Mouse (Mus musculus): ENCODE measurements around the gene Spem1. TPM values are rescaled to one million over a fixed set of nuclear protein-coding genes. Genes with fewer than 3 reads are reported as not detected.

Spem1 gene
- polyA plus RNA-seq, 1 experiment from 2014 or later = 0.65 TPM

GRCm38 (mm10) chr11:69776488-69776887, 45.5 kb downstream of the Spem1 start:
- Histone ChIP-seq H3K9ac (no peak overlapping the region), H3K9me3 (no peaks in the 10 kb centered on the region), H3K4me3 (no peak overlapping the region), H3K27me3 (replicated peaks) (no peaks in the 10 kb centered on the region), H3K27ac (no peak overlapping the region), H3K4me1 (no peaks in the 10 kb centered on the region), H3K4me2 (no peak overlapping the region), H3K36me3 (replicated peaks) (peaks cover 6% of the 10 kb centered on the region; the same call in 1 of the 2 replicates)
- ATAC-seq (replicated peaks) = 0 out of 2 replicates have a peak, but pooled peaks have one; percentile 39
- 87% methylated on average over 20 of the region's 20 CpGs for WGBS

GRCm38 (mm10) chr11:69775716-69776115, 46.3 kb downstream of the Spem1 start:
- Histone ChIP-seq H3K4me3 (no peak overlapping the region), H3K9ac (no peak overlapping the region), H3K27me3 (replicated peaks) (no peaks in the 10 kb centered on the region), H3K4me2 (no peak overlapping the region), H3K4me1 (no peaks in the 10 kb centered on the region), H3K36me3 (replicated peaks) (peaks cover 6% of the 10 kb centered on the region; the same call in 1 of the 2 replicates), H3K9me3 (no peaks in the 10 kb centered on the region), H3K27ac (no peak overlapping the region)
- 63% methylated on average over 10 of the region's 10 CpGs for WGBS
- ATAC-seq (replicated peaks) = no peak

GRCm38 (mm10) chr11:69774961-69775360, 47.0 kb downstream of the Spem1 start:
- Histone ChIP-seq H3K4me3 (no peak overlapping the region), H3K27ac (no peak overlapping the region), H3K9me3 (no peaks in the 10 kb centered on the region), H3K4me2 (no peak overlapping the region), H3K4me1 (no peaks in the 10 kb centered on the region), H3K27me3 (replicated peaks) (no peaks in the 10 kb centered on the region), H3K36me3 (replicated peaks) (peaks cover 6% of the 10 kb centered on the region; the same call in 1 of the 2 replicates), H3K9ac (no peak overlapping the region)
- no peak for ATAC-seq (replicated peaks)
- 46% methylated on average over 5 of the region's 5 CpGs for WGBS

Other genes starting within 250 kb of the Spem1 start
- gene Wrap53, start 241.9 kb downstream of the Spem1 start, polyA plus RNA-seq (2015; fragmentation: Nextera tagmentation; extraction: Ambion mirVana) = 21.4 and 23.2 TPM in 2 replicates
- gene Trp53, start 241.8 kb downstream of the Spem1 start, polyA plus RNA-seq (2015; fragmentation: Nextera tagmentation; extraction: Ambion mirVana) = 60.4 and 70.1 TPM in 2 replicates
- gene Atp1b2, start 216.2 kb downstream of the Spem1 start, polyA plus RNA-seq (2015; fragmentation: Nextera tagmentation; extraction: Ambion mirVana) = 60.0 and 60.9 TPM in 2 replicates
- gene Shbg, start 204.3 kb downstream of the Spem1 start, polyA plus RNA-seq (2015; fragmentation: Nextera tagmentation; extraction: Ambion mirVana) = not detected in 2 replicates
- 23.5 and 24.9 TPM in 2 replicates for gene Sat2, start 200.2 kb downstream of the Spem1 start, polyA plus RNA-seq (2015; fragmentation: Nextera tagmentation; extraction: Ambion mirVana)
- gene Fxr2, start 189.2 kb downstream of the Spem1 start, polyA plus RNA-seq (2015; fragmentation: Nextera tagmentation; extraction: Ambion mirVana) = 40.6 and 47.0 TPM in 2 replicates
- gene Sox15, start 166.9 kb downstream of the Spem1 start, polyA plus RNA-seq (2015; fragmentation: Nextera tagmentation; extraction: Ambion mirVana) = 0.20 TPM in 1 of 2 replicates, not detected in the other
- gene Mpdu1, start 159.5 kb downstream of the Spem1 start, polyA plus RNA-seq (2015; fragmentation: Nextera tagmentation; extraction: Ambion mirVana) = 99.9 and 108 TPM in 2 replicates
- 9.4 and 10.4 TPM in 2 replicates for gene Cd68, start 156.0 kb downstream of the Spem1 start, polyA plus RNA-seq (2015; fragmentation: Nextera tagmentation; extraction: Ambion mirVana)
- 460 and 473 TPM in 2 replicates for gene Eif4a1, start 149.8 kb downstream of the Spem1 start, polyA plus RNA-seq (2015; fragmentation: Nextera tagmentation; extraction: Ambion mirVana)
- 116 and 122 TPM in 2 replicates for gene Senp3, start 140.1 kb downstream of the Spem1 start, polyA plus RNA-seq (2015; fragmentation: Nextera tagmentation; extraction: Ambion mirVana)
- gene Tnfsf13, start 136.4 kb downstream of the Spem1 start, polyA plus RNA-seq (2015; fragmentation: Nextera tagmentation; extraction: Ambion mirVana) = 0.37 and 0.68 TPM in 2 replicates
- gene Tnfsf12, start 126.3 kb downstream of the Spem1 start, polyA plus RNA-seq (2015; fragmentation: Nextera tagmentation; extraction: Ambion mirVana) = 2.0 and 2.4 TPM in 2 replicates
- 1.2 and 1.8 TPM in 2 replicates for gene Tnfsfm13, start 126.1 kb downstream of the Spem1 start, polyA plus RNA-seq (2015; fragmentation: Nextera tagmentation; extraction: Ambion mirVana)
- 15.9 and 17.4 TPM in 2 replicates for gene Polr2a, start 63.5 kb downstream of the Spem1 start, polyA plus RNA-seq (2015; fragmentation: Nextera tagmentation; extraction: Ambion mirVana)
- gene Slc35g3, start 60.2 kb downstream of the Spem1 start, polyA plus RNA-seq (2015; fragmentation: Nextera tagmentation; extraction: Ambion mirVana) = 0.17 and 0.26 TPM in 2 replicates
- 4.1 and 4.3 TPM in 2 replicates for gene Zbtb4, start 56.3 kb downstream of the Spem1 start, polyA plus RNA-seq (2015; fragmentation: Nextera tagmentation; extraction: Ambion mirVana)
- 0.98 and 1.2 TPM in 2 replicates for gene Chrnb1, start 26.2 kb downstream of the Spem1 start, polyA plus RNA-seq (2015; fragmentation: Nextera tagmentation; extraction: Ambion mirVana)
- gene Fgf11, start 20.3 kb downstream of the Spem1 start, polyA plus RNA-seq (2015; fragmentation: Nextera tagmentation; extraction: Ambion mirVana) = 3.7 and 4.5 TPM in 2 replicates
- 0.74 and 0.86 TPM in 2 replicates for gene Tmem102, start 16.6 kb downstream of the Spem1 start, polyA plus RNA-seq (2015; fragmentation: Nextera tagmentation; extraction: Ambion mirVana)
- not detected in 2 replicates for gene Gm39566, start 6.9 kb downstream of the Spem1 start, polyA plus RNA-seq (2015; fragmentation: Nextera tagmentation; extraction: Ambion mirVana)
- gene Spem2, start 3.7 kb downstream of the Spem1 start, polyA plus RNA-seq (2015; fragmentation: Nextera tagmentation; extraction: Ambion mirVana) = not detected in 2 replicates
- 24.0 and 24.2 TPM in 2 replicates for gene Nlgn2, start 15.6 kb upstream of the Spem1 start, polyA plus RNA-seq (2015; fragmentation: Nextera tagmentation; extraction: Ambion mirVana)
- gene Tmem256, start 16.3 kb upstream of the Spem1 start, polyA plus RNA-seq (2015; fragmentation: Nextera tagmentation; extraction: Ambion mirVana) = 318 and 320 TPM in 2 replicates
- 52.3 and 53.5 TPM in 2 replicates for gene Plscr3, start 24.2 kb upstream of the Spem1 start, polyA plus RNA-seq (2015; fragmentation: Nextera tagmentation; extraction: Ambion mirVana)
- gene Tnk1, start 36.5 kb upstream of the Spem1 start, polyA plus RNA-seq (2015; fragmentation: Nextera tagmentation; extraction: Ambion mirVana) = 0.10 and 0.28 TPM in 2 replicates
- gene Tmem95, start 55.8 kb upstream of the Spem1 start, polyA plus RNA-seq (2015; fragmentation: Nextera tagmentation; extraction: Ambion mirVana) = not detected in 2 replicates
- gene Kctd11, start 59.2 kb upstream of the Spem1 start, polyA plus RNA-seq (2015; fragmentation: Nextera tagmentation; extraction: Ambion mirVana) = 1.7 and 1.9 TPM in 2 replicates
- 0.46 and 0.52 TPM in 2 replicates for gene Acap1, start 73.4 kb upstream of the Spem1 start, polyA plus RNA-seq (2015; fragmentation: Nextera tagmentation; extraction: Ambion mirVana)
- 11.1 and 11.8 TPM in 2 replicates for gene 2810408A11Rik, start 78.8 kb upstream of the Spem1 start, polyA plus RNA-seq (2015; fragmentation: Nextera tagmentation; extraction: Ambion mirVana)
- 23.2 and 24.2 TPM in 2 replicates for gene Neurl4, start 78.9 kb upstream of the Spem1 start, polyA plus RNA-seq (2015; fragmentation: Nextera tagmentation; extraction: Ambion mirVana)
- gene Gps2, start 91.7 kb upstream of the Spem1 start, polyA plus RNA-seq (2015; fragmentation: Nextera tagmentation; extraction: Ambion mirVana) = 77.6 and 86.6 TPM in 2 replicates
- gene Eif5a, start 99.8 kb upstream of the Spem1 start, polyA plus RNA-seq (2015; fragmentation: Nextera tagmentation; extraction: Ambion mirVana) = 1,022 and 1,040 TPM in 2 replicates
- gene Ybx2, start 113.6 kb upstream of the Spem1 start, polyA plus RNA-seq (2015; fragmentation: Nextera tagmentation; extraction: Ambion mirVana) = 5.6 and 6.4 TPM in 2 replicates
- gene Slc2a4, start 126.0 kb upstream of the Spem1 start, polyA plus RNA-seq (2015; fragmentation: Nextera tagmentation; extraction: Ambion mirVana) = 3.3 TPM in 2 replicates
- 0.58 and 0.59 TPM in 2 replicates for gene Cldn7, start 142.6 kb upstream of the Spem1 start, polyA plus RNA-seq (2015; fragmentation: Nextera tagmentation; extraction: Ambion mirVana)
- 22.5 and 25.4 TPM in 2 replicates for gene Ctdnep1, start 159.0 kb upstream of the Spem1 start, polyA plus RNA-seq (2015; fragmentation: Nextera tagmentation; extraction: Ambion mirVana)
- gene Elp5, start 160.3 kb upstream of the Spem1 start, polyA plus RNA-seq (2015; fragmentation: Nextera tagmentation; extraction: Ambion mirVana) = 162 and 177 TPM in 2 replicates
- 495 and 507 TPM in 2 replicates for gene Gabarap, start 169.0 kb upstream of the Spem1 start, polyA plus RNA-seq (2015; fragmentation: Nextera tagmentation; extraction: Ambion mirVana)
- 57.1 and 58.8 TPM in 2 replicates for gene Phf23, start 173.6 kb upstream of the Spem1 start, polyA plus RNA-seq (2015; fragmentation: Nextera tagmentation; extraction: Ambion mirVana)
- gene Dvl2, start 178.4 kb upstream of the Spem1 start, polyA plus RNA-seq (2015; fragmentation: Nextera tagmentation; extraction: Ambion mirVana) = 30.4 and 31.0 TPM in 2 replicates
- 57.2 and 57.6 TPM in 2 replicates for gene Acadvl, start 193.2 kb upstream of the Spem1 start, polyA plus RNA-seq (2015; fragmentation: Nextera tagmentation; extraction: Ambion mirVana)
- 27.8 and 30.4 TPM in 2 replicates for gene Dlg4, start 194.8 kb upstream of the Spem1 start, polyA plus RNA-seq (2015; fragmentation: Nextera tagmentation; extraction: Ambion mirVana)
- 3.7 and 3.8 TPM in 2 replicates for gene Asgr1, start 231.9 kb upstream of the Spem1 start, polyA plus RNA-seq (2015; fragmentation: Nextera tagmentation; extraction: Ambion mirVana)

Measured in midbrain, embryonic 15.5 days (tissue).